Comparison of ENCODE assay signal across 8 mouse cellular contexts in the genomic region with DNA sequence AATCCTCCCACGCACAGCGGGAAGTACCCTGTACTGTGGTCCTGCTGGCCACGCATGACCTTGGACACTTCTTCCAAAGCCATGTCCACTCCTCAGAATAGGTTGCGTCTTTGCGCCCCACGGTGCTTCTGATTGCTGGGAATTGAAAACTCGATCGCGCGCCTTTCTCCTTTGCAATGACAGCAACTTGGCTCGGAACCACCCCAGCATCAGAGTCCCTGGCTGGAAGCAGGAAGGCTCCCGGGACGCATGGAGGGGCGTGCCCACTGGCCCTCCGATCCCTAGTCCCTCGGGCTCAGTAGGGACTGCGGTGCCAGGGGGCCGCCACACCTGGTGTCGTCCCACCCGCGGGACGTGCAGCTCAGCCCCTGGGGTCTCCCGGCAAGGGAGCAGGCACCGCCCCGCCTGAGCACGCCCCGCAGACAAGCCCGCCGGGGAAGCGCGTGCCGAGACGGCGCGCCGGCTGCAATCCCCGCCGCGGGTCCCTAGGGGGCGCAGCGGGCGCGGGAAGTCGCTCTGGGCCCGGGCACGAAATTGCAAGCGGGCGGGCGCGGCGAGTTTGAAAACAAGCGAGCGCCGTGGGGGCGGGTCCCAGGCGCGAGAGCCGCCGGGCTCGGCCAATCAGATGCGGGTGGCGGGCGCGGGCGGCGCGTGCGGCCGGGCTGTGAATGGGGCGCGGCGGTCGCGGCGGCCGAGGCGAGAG. TPM values are rescaled to one million over a fixed set of nuclear protein-coding genes. Genes with fewer than 3 reads are reported as not detected.
DNase-seq lines count a peak whose midpoint lies in the region; ATAC-seq and TF ChIP-seq lines count a peak whose summit lies in the region.

A gene (plus strand): TSS at position 650 of the 703 bp plus-strand sequence.

- no peaks in the 10 kb centered on the region for H3K27me3 ChIP-seq in C2C12 (ENCODE audit: control insufficient read depth, insufficient read depth, insufficient read length)
- peaks cover 71% of the 10 kb centered on the region for H3K27me3 ChIP-seq in forebrain, embryonic 10.5 days (ENCODE audit: poor library complexity, severe bottlenecking)
- H3K27me3 ChIP-seq in heart, embryonic 13.5 days (replicated peaks), result peaks cover 30% of the 10 kb centered on the region
- peaks cover 17% of the 10 kb centered on the region; the same call in 1 of the 2 replicates for H3K27me3 ChIP-seq in kidney, postnatal 0 days (ENCODE audit: insufficient read depth, low read length)
- H3K27me3 ChIP-seq in liver, adult 2 months (ENCODE audit: control insufficient read depth, insufficient read depth, low read length), result peaks cover 13% of the 10 kb centered on the region

- no peak for TF ChIP-seq POLR2A in liver, adult 2 months (IDR thresholded peaks at IDR 0.05; ENCODE audit: extremely low read depth, insufficient read depth, low read length)

- H3K9ac ChIP-seq in heart, embryonic 13.5 days, result peak within 1 kb of the TSS; percentile 93
- peak within 1 kb of the TSS; percentile 75 for H3K9ac ChIP-seq in kidney, postnatal 0 days (ENCODE audit: low read depth, low read length)
- peak within 1 kb of the TSS; percentile 91 for H3K9ac ChIP-seq in liver, adult 2 months (ENCODE audit: low read depth, low read length)

- TF ChIP-seq CTCF in C2C12 (IDR thresholded peaks at IDR 0.05; ENCODE audit: control insufficient read depth, insufficient read depth, insufficient read length), result peak; percentile 41
- TF ChIP-seq CTCF in kidney, postnatal 0 days (IDR thresholded peaks at IDR 0.05; ENCODE audit: low read depth), result peak; percentile 77
- TF ChIP-seq CTCF in liver, adult 2 months (IDR thresholded peaks at IDR 0.05; ENCODE audit: low read depth, low read length), result peak; percentile 75

- peak within 1 kb of the TSS; percentile 96 for H3K4me2 ChIP-seq in heart, embryonic 13.5 days
- H3K4me2 ChIP-seq in kidney, postnatal 0 days (ENCODE audit: low read length), result peak within 1 kb of the TSS; percentile 97

- no peak within 1 kb of the TSS for H3K4me3 ChIP-seq in C2C12 (ENCODE audit: insufficient read depth, poor library complexity, severe bottlenecking)
- peak within 1 kb of the TSS; percentile 62 for H3K4me3 ChIP-seq in brown adipose tissue, adult 24 weeks (ENCODE audit: insufficient read depth, low read depth, low read length)
- peak within 1 kb of the TSS; percentile 75 for H3K4me3 ChIP-seq in forebrain, embryonic 10.5 days
- H3K4me3 ChIP-seq in heart, embryonic 13.5 days, result peak within 1 kb of the TSS; percentile 79
- H3K4me3 ChIP-seq in kidney, postnatal 0 days (replicated peaks; ENCODE audit: low read depth, low read length), result peak within 1 kb of the TSS; percentile 66
- H3K4me3 ChIP-seq in liver, adult 2 months (ENCODE audit: insufficient read depth, low read depth, low read length), result peak within 1 kb of the TSS; percentile 93

- no peaks in the 10 kb centered on the region; the same call in 1 of the 2 replicates for H3K4me1 ChIP-seq in brown adipose tissue, adult 24 weeks (ENCODE audit: control insufficient read depth, insufficient read depth, insufficient read length, low read length)
- peaks cover 42% of the 10 kb centered on the region for H3K4me1 ChIP-seq in forebrain, embryonic 10.5 days
- peaks cover 35% of the 10 kb centered on the region for H3K4me1 ChIP-seq in heart, embryonic 13.5 days
- peaks cover 19% of the 10 kb centered on the region for H3K4me1 ChIP-seq in kidney, postnatal 0 days (replicated peaks; ENCODE audit: insufficient read depth, low read length)
- 0 out of 2 replicates have a peak, but pooled peaks cover 4% of the 10 kb centered on the region for H3K4me1 ChIP-seq in liver, adult 2 months (ENCODE audit: control insufficient read depth, insufficient read depth, low read length)

- H3K9me3 ChIP-seq in forebrain, embryonic 10.5 days, result no peaks in the 10 kb centered on the region
- H3K9me3 ChIP-seq in heart, embryonic 13.5 days, result no peaks in the 10 kb centered on the region
- no peaks in the 10 kb centered on the region for H3K9me3 ChIP-seq in kidney, postnatal 0 days (replicated peaks; ENCODE audit: low read length)

- peak within 1 kb of the TSS; percentile 60 for H3ac ChIP-seq in C2C12 (ENCODE audit: control insufficient read depth, insufficient read length, low read depth)

- WGBS in forebrain, embryonic 10.5 days, result under 1% methylated on average over 75 of the region's 77 CpGs
- under 1% methylated on average over 77 of the region's 77 CpGs for WGBS in heart, embryonic 13.5 days
- WGBS in kidney, postnatal 0 days, result under 1% methylated on average over 73 of the region's 77 CpGs
- under 1% methylated on average over 76 of the region's 77 CpGs for WGBS in liver, adult 2 months

- H3K79me2 ChIP-seq in C2C12 (ENCODE audit: control insufficient read depth, insufficient read depth), result no peaks in the 10 kb centered on the region
- no peaks in the 10 kb centered on the region for H3K79me2 ChIP-seq in liver, adult 2 months (ENCODE audit: control insufficient read depth, insufficient read depth, low read length)

- peak; percentile 89 for ATAC-seq in heart, embryonic 13.5 days (ENCODE audit: extremely low read depth, insufficient number of reproducible peaks, low FRiP score, low TSS enrichment)
- ATAC-seq in kidney, postnatal 0 days (replicated peaks; ENCODE audit: low FRiP score, low read depth), result peak; percentile 90

- no peaks in the 10 kb centered on the region for H3K79me3 ChIP-seq in C2C12 (ENCODE audit: low read depth)

- H3K36me3 ChIP-seq in C2C12 (ENCODE audit: control insufficient read depth, insufficient read depth), result no peaks in the 10 kb centered on the region
- H3K36me3 ChIP-seq in forebrain, embryonic 10.5 days (replicated peaks), result no peaks in the 10 kb centered on the region
- H3K36me3 ChIP-seq in heart, embryonic 13.5 days, result no peaks in the 10 kb centered on the region
- H3K36me3 ChIP-seq in kidney, postnatal 0 days (ENCODE audit: insufficient read depth, low read length), result no peaks in the 10 kb centered on the region
- H3K36me3 ChIP-seq in liver, adult 2 months (ENCODE audit: control insufficient read depth, insufficient read depth, low read length), result no peaks in the 10 kb centered on the region

- no peak within 1 kb of the TSS for H3K27ac ChIP-seq in brown adipose tissue, adult 24 weeks (replicated peaks; ENCODE audit: low read depth, low read length)
- H3K27ac ChIP-seq in forebrain, embryonic 10.5 days, result peak within 1 kb of the TSS; percentile 85
- H3K27ac ChIP-seq in heart, embryonic 13.5 days (replicated peaks), result peak within 1 kb of the TSS; percentile 73
- H3K27ac ChIP-seq in kidney, postnatal 0 days, result no peak within 1 kb of the TSS
- no peak within 1 kb of the TSS for H3K27ac ChIP-seq in liver, adult 2 months (replicated peaks; ENCODE audit: insufficient read depth, low read depth, low read length)

- DNase-seq in forebrain, embryonic 10.5 days (ENCODE audit: extremely low spot score, low spot score), result peak; percentile 93
- DNase-seq in kidney, postnatal 0 days (ENCODE audit: low spot score), result peak; percentile 97
- DNase-seq in liver, adult 2 months (ENCODE audit: extremely low read depth, low read depth, low spot score), result peak; percentile 45
- DNase-seq in naive thymus-derived CD4-positive, alpha-beta T cell, adult 2 months (ENCODE audit: low read depth), result peak; percentile 90
- DNase-seq in spleen, postnatal 4 days (ENCODE audit: low spot score in 2 of 2), result peak; percentile 86 to 94

TF ChIP-seq in C2C12, 6 proteins besides CTCF, POLR2A, EP300 and RAD21:
- TF ChIP-seq CEBPB (IDR thresholded peaks at IDR 0.05; ENCODE audit: low read depth) (no peak), FOSL1 (IDR thresholded peaks at IDR 0.05; ENCODE audit: insufficient read depth, low read length, poor library complexity, severe bottlenecking) (no peak)

RNA-seq across cellular contexts. Expression of the gene that starts here (rescaled TPM):
- polyA plus RNA-seq in C2C12 (2012; fragmentation: generic; extraction: Trizol), result 0.61 TPM
- 0.24 and 0.25 TPM in 2 replicates for polyA plus RNA-seq in brown adipose tissue, adult 24 weeks (2012; ENCODE audit: insufficient read depth, insufficient read length, missing spikeins)
- polyA plus RNA-seq in forebrain, embryonic 10.5 days (2016; fragmentation: Nextera tagmentation; extraction: Ambion mirVana), result 0.52 and 0.58 TPM in 2 replicates
- 1.6 TPM in 2 replicates for polyA plus RNA-seq in heart, embryonic 13.5 days (2015; fragmentation: Nextera tagmentation; extraction: Ambion mirVana)
- 2.1 and 2.2 TPM in 2 replicates for polyA plus RNA-seq in kidney, postnatal 0 days (2015; fragmentation: Nextera tagmentation; extraction: Ambion mirVana)
- total RNA-seq in liver, adult 2 months (2014; rRNA removed), result 0.18 and 1.5 TPM in 2 replicates
- 0.21 and 0.27 TPM in 2 replicates for polyA plus RNA-seq in liver, adult 2 months (2012; rRNA removed)

Comparison
In these comparisons a context has a peak if more than half of its experiments do, and no peak if none do; other contexts are left out.
1. Peak in DNase-seq, H3K4me3 ChIP-seq and H3K27ac ChIP-seq in forebrain, embryonic 10.5 days; RNA of the gene not detected or under 1 TPM.
2. DNase-seq: peak in every context shown above with its lines; median percentile 97 in kidney, postnatal 0 days; 93 in forebrain, embryonic 10.5 days; 90 in naive thymus-derived CD4-positive, alpha-beta T cell, adult 2 months; 90 in spleen, postnatal 4 days; 45 in liver, adult 2 months.